Mouse (Mus musculus) forebrain, embryonic 14.5 days (tissue): ENCODE measurements around the gene Slc9a2. TPM values are rescaled to one million over a fixed set of nuclear protein-coding genes. Genes with fewer than 3 reads are reported as not detected.
"Not testable (repeated sequence)": the region's sequence is repeated elsewhere in the genome, so short reads cannot be mapped to it uniquely, and the experiment has no call there.

Experiments used
- ATAC-seq: fragments of 200-750 bp; cut with Nextera tagmentation; 2 replicates; pipeline ENCODE4 v1.8.0; 2017; ENCODE audit warnings: mild to moderate bottlenecking, moderate library complexity
- DNase-seq: peaks from one replicate; pipeline ENCODE4 v3.0.0-alpha.2; 2015; ENCODE audit warnings: low spot score
- H3K27ac ChIP-seq: fragments of 300-500 bp; sonication (generic); 2 replicates; pipeline ENCODE4 v1.5.1; 2014; ENCODE audit warnings: low read depth, mild to moderate bottlenecking, control low read depth, low read length, moderate library complexity
- H3K27me3 ChIP-seq: fragments of 300-500 bp; sonication (generic); replicated peaks from 2 replicates; pipeline ENCODE4 v1.6.1; 2014; ENCODE audit warnings: low read length, control low read depth, mixed read lengths; ENCODE audit not compliant: control insufficient read depth, insufficient read depth
- H3K36me3 ChIP-seq: fragments of 300-500 bp; sonication (generic); 2 replicates; pipeline ENCODE4 v1.6.1; 2014; ENCODE audit warnings: low read length, control low read depth; ENCODE audit not compliant: control insufficient read depth, insufficient read depth
- H3K4me1 ChIP-seq: fragments of 300-500 bp; sonication (generic); 2 replicates; pipeline ENCODE4 v1.6.1; 2014; ENCODE audit warnings: antibody characterized with exemption, low read length, control low read depth; ENCODE audit not compliant: control insufficient read depth, insufficient read depth
- H3K4me2 ChIP-seq: fragments of 300-500 bp; sonication (generic); 2 replicates; pipeline ENCODE4 v1.6.1; 2014; ENCODE audit warnings: mild to moderate bottlenecking, control low read depth, low read length
- H3K4me3 ChIP-seq: fragments of 300-500 bp; sonication (generic); 2 replicates; pipeline ENCODE4 v1.5.1; 2014; ENCODE audit warnings: low read depth, low read length, control low read depth
- H3K9ac ChIP-seq: fragments of 300-500 bp; sonication (generic); 2 replicates; pipeline ENCODE4 v1.6.1; 2014; ENCODE audit warnings: mild to moderate bottlenecking, low read length, control low read depth, moderate library complexity
- H3K9me3 ChIP-seq: fragments of 300-500 bp; sonication (generic); replicated peaks from 2 replicates; pipeline ENCODE4 v1.6.1; 2016; ENCODE audit warnings: low read length, control low read depth, mixed read lengths; ENCODE audit not compliant: control insufficient read depth
- whole genome bisulfite sequencing: fragments of 180-500 bp; shearing (Covaris S2); extraction: QIAGEN DNeasy Blood & Tissue Kit; methylation state at CpG from one replicate; pipeline ENCODE4 v1.1.7; 2014; 5-methylcytosine and 5-hydroxymethylcytosine counted together
- polyA plus RNA-seq: library from polyadenylated mRNA; unstranded; fragments of >200 nt; fragmentation: Nextera tagmentation; extraction: Ambion mirVana; gene quantifications from 2 replicates; pipeline ENCODE4 v1.2.1, GENCODE M21; 2014

The Slc9a2 gene
- polyA plus RNA-seq, 1 experiment from 2014 or later: 0.09 TPM

- no peak for DNase-seq
- Histone ChIP-seq H3K27me3 (no peaks in the 10 kb centered on the region), H3K36me3 (no peaks in the 10 kb centered on the region), H3K4me1 (no peaks in the 10 kb centered on the region), H3K4me3 (no peak overlapping the region), H3K27ac (no peak overlapping the region), H3K4me2 (no peak overlapping the region), H3K9ac (no peak overlapping the region), H3K9me3 (no peaks in the 10 kb centered on the region)
- 81% methylated on average over 9 of the region's 9 CpGs for WGBS
- ATAC-seq: no peak
These were observed 20.9 kb upstream of the Slc9a2 start for GRCm38 (mm10) chr1:40659496-40659895.

- no peak overlapping the region for H3K4me3 ChIP-seq
- H3K9me3 ChIP-seq: no peaks in the 10 kb centered on the region
- no peak for DNase-seq
- WGBS: 87% methylated on average over 6 of the region's 6 CpGs
- H3K4me2 ChIP-seq: no peak overlapping the region
- no peak for ATAC-seq
- no peak overlapping the region for H3K9ac ChIP-seq
- no peaks in the 10 kb centered on the region for H3K27me3 ChIP-seq
- no peak overlapping the region for H3K27ac ChIP-seq
- H3K36me3 ChIP-seq: no peaks in the 10 kb centered on the region
- H3K4me1 ChIP-seq: no peaks in the 10 kb centered on the region
These were observed 19.5 kb upstream of the Slc9a2 start for GRCm38 (mm10) chr1:40660838-40661237.

GRCm38 (mm10) chr1:40665401-40666370 lies 14.7 kb upstream of the Slc9a2 start:
- Histone ChIP-seq H3K27me3 (no peaks in the 10 kb centered on the region), H3K4me2 (no peak overlapping the region), H3K4me1 (no peaks in the 10 kb centered on the region), H3K36me3 (no peaks in the 10 kb centered on the region), H3K4me3 (no peak overlapping the region), H3K27ac (no peak overlapping the region), H3K9me3 (no peaks in the 10 kb centered on the region), H3K9ac (no peak overlapping the region)
- ATAC-seq (no peak), DNase-seq (no peak)
- 44% methylated on average over 12 of the region's 12 CpGs for WGBS

- not testable (repeated sequence) for H3K36me3 ChIP-seq, DNase-seq, ATAC-seq, H3K27me3 ChIP-seq, H3K4me3 ChIP-seq, H3K4me2 ChIP-seq, H3K9ac ChIP-seq, H3K9me3 ChIP-seq, H3K4me1 ChIP-seq, H3K27ac ChIP-seq
- WGBS: 13% methylated on average over 3 of the region's 3 CpGs
These were observed 12.9 kb upstream of the Slc9a2 start for GRCm38 (mm10) chr1:40667442-40667841.

- Histone ChIP-seq H3K9ac (no peak overlapping the region), H3K27ac (no peak overlapping the region), H3K4me1 (no peaks in the 10 kb centered on the region), H3K4me3 (no peak overlapping the region), H3K36me3 (no peaks in the 10 kb centered on the region), H3K4me2 (no peak overlapping the region), H3K9me3 (no peaks in the 10 kb centered on the region), H3K27me3 (no peaks in the 10 kb centered on the region)
- DNase-seq (no peak), ATAC-seq (no peak)
- WGBS: 86% methylated on average over 3 of the region's 3 CpGs
These were observed 10.3 kb upstream of the Slc9a2 start for GRCm38 (mm10) chr1:40670025-40670424.

GRCm38 (mm10) chr1:40671490-40671889 lies 8.9 kb upstream of the Slc9a2 start:
- no peaks in the 10 kb centered on the region for H3K27me3 ChIP-seq
- 97% methylated on average over 4 of the region's 4 CpGs for WGBS
- H3K9ac ChIP-seq: no peak overlapping the region
- H3K4me1 ChIP-seq: no peaks in the 10 kb centered on the region
- no peak overlapping the region for H3K4me3 ChIP-seq
- no peaks in the 10 kb centered on the region for H3K36me3 ChIP-seq
- H3K27ac ChIP-seq: no peak overlapping the region
- ATAC-seq: no peak
- no peaks in the 10 kb centered on the region for H3K9me3 ChIP-seq
- no peak overlapping the region for H3K4me2 ChIP-seq
- no peak for DNase-seq

- no peaks in the 10 kb centered on the region for H3K36me3 ChIP-seq
- H3K27ac ChIP-seq: no peak overlapping the region
- H3K9me3 ChIP-seq: no peaks in the 10 kb centered on the region
- DNase-seq (no peak), ATAC-seq (no peak)
- peaks cover 4% of the 10 kb centered on the region; the same call in 1 of the 2 replicates for H3K4me1 ChIP-seq
- H3K27me3 ChIP-seq: peaks cover 35% of the 10 kb centered on the region
- no peak overlapping the region for H3K9ac ChIP-seq
- H3K4me2 ChIP-seq: no peak overlapping the region
- WGBS: 60% methylated on average over 5 of the region's 5 CpGs
- H3K4me3 ChIP-seq: no peak overlapping the region
These were observed 3.1 kb upstream of the Slc9a2 start for GRCm38 (mm10) chr1:40677306-40677705.

- H3K27me3 ChIP-seq: peaks cover 52% of the 10 kb centered on the region
- peak; percentile 83 for ATAC-seq
- WGBS: under 1% methylated on average over 66 of the region's 90 CpGs
- H3K4me2 ChIP-seq: peak overlapping the region; percentile 100
- peak; percentile 45 for DNase-seq
- H3K9me3 ChIP-seq: no peaks in the 10 kb centered on the region
- H3K27ac ChIP-seq: no peak overlapping the region
- H3K9ac ChIP-seq: peak overlapping the region; percentile 65
- peak overlapping the region; percentile 58 for H3K4me3 ChIP-seq
- peaks cover 4% of the 10 kb centered on the region; the same call in 1 of the 2 replicates for H3K4me1 ChIP-seq
- H3K36me3 ChIP-seq: no peaks in the 10 kb centered on the region
These were observed 709 bp downstream of the Slc9a2 start for GRCm38 (mm10) chr1:40680868-40681698.
